Mouse (Mus musculus): Measurements from ENCODE around the gene Tmem232. TPM values are rescaled to one million over a fixed set of nuclear protein-coding genes. Genes with fewer than 3 reads are reported as not detected.

Gene Tmem232
- not detected in 2 replicates for polyA plus RNA-seq (2012; rRNA removed)

DNA sequence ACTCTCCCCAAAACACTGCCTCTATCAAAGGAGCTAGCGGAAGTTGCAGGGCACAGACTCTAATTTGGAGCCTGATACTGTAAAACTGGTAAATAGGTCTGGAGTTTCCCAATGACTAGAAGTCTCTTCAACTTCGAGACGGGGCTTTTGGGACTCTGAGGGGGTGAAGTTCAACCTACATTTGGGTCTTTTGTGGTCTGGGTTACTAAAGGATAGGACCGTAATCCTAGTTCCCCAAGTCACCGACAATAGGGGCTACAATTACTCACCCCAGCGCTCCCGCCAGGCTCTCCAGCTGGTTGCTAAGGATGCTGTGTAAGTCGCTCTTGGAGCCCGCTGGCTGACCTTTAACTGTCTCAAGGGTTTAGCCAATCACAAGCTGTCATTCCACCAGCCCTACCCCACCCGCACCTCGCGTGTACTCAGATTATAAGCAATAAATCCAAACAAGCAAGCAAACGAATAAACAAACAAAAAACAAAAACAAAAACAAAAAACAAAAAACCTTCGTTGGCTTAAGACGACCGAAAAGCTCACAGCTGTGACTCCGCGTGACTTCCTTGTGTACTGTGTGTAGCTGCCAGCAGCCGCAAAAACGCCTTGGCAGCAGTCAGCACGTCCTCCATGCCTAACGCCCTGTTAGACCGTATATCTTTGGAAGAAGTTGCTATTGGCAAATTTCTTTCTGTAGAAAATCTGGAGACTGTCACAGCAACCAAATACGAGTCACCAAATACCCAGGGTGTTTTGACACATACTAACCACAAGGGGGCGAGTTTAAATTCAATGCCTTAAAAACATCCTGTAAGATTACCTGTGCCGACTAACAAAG is at the start of gene Tmem232:
Gene Tmem232, minus strand, starts transcription at position 342 of the 832 bp plus-strand sequence.
- WGBS, result 17% methylated on average over 26 of the region's 26 CpGs
- Histone ChIP-seq H3K36me3 (ENCODE audit: control insufficient read depth, insufficient read depth, low read length) (no peaks in the 10 kb centered on the region), H3K27me3 (ENCODE audit: control insufficient read depth, insufficient read depth, low read length) (peaks cover 2% of the 10 kb centered on the region; the same call in 1 of the 2 replicates), H3K4me1 (ENCODE audit: control insufficient read depth, insufficient read depth, insufficient read length) (no peaks in the 10 kb centered on the region; the same call in 1 of the 2 replicates), H3K27ac (ENCODE audit: insufficient read depth, low read length) (no peak within 1 kb of the TSS), H3K4me3 (ENCODE audit: extremely low read depth, insufficient read depth, insufficient read length) (peak within 1 kb of the TSS; percentile 12; the same call in 1 of the 2 replicates)
- TF ChIP-seq CTCF (IDR thresholded peaks at IDR 0.05; ENCODE audit: extremely low read depth, insufficient read depth, insufficient read length, insufficient replicate concordance) (no peak), POLR2A (IDR thresholded peaks at IDR 0.05; ENCODE audit: low read depth, low read length) (no peak)
- DNase-seq (ENCODE audit: low read depth in 1 of 2, low spot score in 2 of 2), result no peak

DNA sequence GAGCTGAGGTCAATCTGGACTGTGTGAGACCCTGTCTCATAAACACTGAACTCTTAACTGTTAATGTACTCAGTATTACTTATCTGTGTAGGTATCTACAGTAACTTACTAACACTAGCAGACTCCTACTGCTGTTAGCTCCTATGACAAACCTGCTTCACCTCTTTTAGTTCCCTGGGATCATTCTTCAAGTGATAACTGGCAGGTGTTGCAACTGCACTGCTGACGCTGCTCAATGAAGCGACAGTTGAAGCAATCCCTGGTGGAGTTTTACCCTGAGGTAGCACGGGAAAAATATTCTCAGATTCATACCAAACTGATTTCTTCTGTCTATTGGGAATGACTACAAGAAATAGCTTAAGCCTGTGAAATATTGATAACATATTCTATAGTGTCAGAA is 46.3 kb upstream of the Tmem232 start:
- 92% methylated on average over 3 of the region's 3 CpGs for WGBS
- Histone ChIP-seq H3K36me3 (ENCODE audit: control insufficient read depth, insufficient read depth, low read length) (peaks cover 11% of the 10 kb centered on the region), H3K4me3 (ENCODE audit: extremely low read depth, insufficient read depth, insufficient read length) (no peak overlapping the region), H3K27ac (ENCODE audit: insufficient read depth, low read length) (no peak overlapping the region), H3K4me1 (ENCODE audit: control insufficient read depth, insufficient read depth, insufficient read length) (no peaks in the 10 kb centered on the region), H3K27me3 (ENCODE audit: control insufficient read depth, insufficient read depth, low read length) (no peaks in the 10 kb centered on the region)
- DNase-seq (ENCODE audit: low read depth in 1 of 2, low spot score in 2 of 2), result no peak
- TF ChIP-seq CTCF (IDR thresholded peaks at IDR 0.05; ENCODE audit: extremely low read depth, insufficient read depth, insufficient read length, insufficient replicate concordance) (no peak), POLR2A (IDR thresholded peaks at IDR 0.05; ENCODE audit: low read depth, low read length) (no peak)

DNA sequence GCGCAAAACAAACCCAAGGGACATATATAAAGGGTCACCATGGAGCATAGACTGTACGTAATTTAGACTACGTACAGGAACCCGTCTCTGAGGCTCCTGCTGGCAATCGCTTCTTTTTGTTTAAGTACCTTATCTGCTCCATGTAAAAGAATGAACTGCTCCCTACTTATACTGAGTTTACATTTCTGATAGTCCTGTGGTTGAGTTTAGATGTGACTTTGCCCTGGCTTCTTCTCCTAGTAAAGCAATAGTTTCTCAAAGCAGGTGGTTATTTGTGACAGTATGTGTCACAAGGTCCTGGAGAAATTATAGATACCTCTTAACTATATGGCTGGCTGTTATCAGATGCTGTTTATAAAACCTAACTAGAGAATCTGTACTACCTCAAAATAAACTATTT is 40.9 kb upstream of the Tmem232 start:
- WGBS, result 96% methylated on average over 5 of the region's 5 CpGs
- TF ChIP-seq POLR2A (IDR thresholded peaks at IDR 0.05; ENCODE audit: low read depth, low read length) (no peak), CTCF (IDR thresholded peaks at IDR 0.05; ENCODE audit: extremely low read depth, insufficient read depth, insufficient read length, insufficient replicate concordance) (no peak)
- H3K27me3 ChIP-seq (ENCODE audit: control insufficient read depth, insufficient read depth, low read length), result no peaks in the 10 kb centered on the region
- no peak for DNase-seq (ENCODE audit: low read depth in 1 of 2, low spot score in 2 of 2)
- no peak overlapping the region for H3K4me3 ChIP-seq (ENCODE audit: extremely low read depth, insufficient read depth, insufficient read length)
- no peak overlapping the region for H3K27ac ChIP-seq (ENCODE audit: insufficient read depth, low read length)
- H3K4me1 ChIP-seq (ENCODE audit: control insufficient read depth, insufficient read depth, insufficient read length), result no peaks in the 10 kb centered on the region
- H3K36me3 ChIP-seq (ENCODE audit: control insufficient read depth, insufficient read depth, low read length), result peaks cover 18% of the 10 kb centered on the region

DNA sequence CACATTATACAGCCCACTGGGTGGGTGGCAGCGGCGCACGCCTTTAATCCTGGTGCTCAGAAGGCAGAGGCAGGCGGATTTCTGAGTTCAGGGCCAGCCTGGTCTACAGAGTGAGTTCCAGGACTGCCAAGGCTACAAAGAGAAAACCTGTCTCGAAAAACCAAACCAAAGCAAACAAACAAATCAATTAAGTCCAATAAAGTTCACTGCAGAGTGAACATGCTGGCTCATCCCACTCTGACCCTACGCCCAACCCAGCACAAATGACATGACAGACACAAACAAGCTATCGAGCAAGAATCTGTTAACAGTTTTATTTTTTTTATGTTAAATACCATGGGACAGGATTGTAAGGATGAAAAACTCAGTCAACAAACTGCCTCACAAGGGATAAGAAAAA is 39.2 kb upstream of the Tmem232 start:
- 96% methylated on average over 7 of the region's 7 CpGs for WGBS
- DNase-seq (ENCODE audit: low read depth in 1 of 2, low spot score in 2 of 2), result no peak
- H3K4me3 ChIP-seq (ENCODE audit: extremely low read depth, insufficient read depth, insufficient read length), result no peak overlapping the region
- H3K36me3 ChIP-seq (ENCODE audit: control insufficient read depth, insufficient read depth, low read length), result peaks cover 18% of the 10 kb centered on the region
- no peak for TF ChIP-seq POLR2A (IDR thresholded peaks at IDR 0.05; ENCODE audit: low read depth, low read length)
- no peak for TF ChIP-seq CTCF (IDR thresholded peaks at IDR 0.05; ENCODE audit: extremely low read depth, insufficient read depth, insufficient read length, insufficient replicate concordance)
- H3K27me3 ChIP-seq (ENCODE audit: control insufficient read depth, insufficient read depth, low read length), result no peaks in the 10 kb centered on the region
- H3K27ac ChIP-seq (ENCODE audit: insufficient read depth, low read length), result no peak overlapping the region
- H3K4me1 ChIP-seq (ENCODE audit: control insufficient read depth, insufficient read depth, insufficient read length), result no peaks in the 10 kb centered on the region

DNA sequence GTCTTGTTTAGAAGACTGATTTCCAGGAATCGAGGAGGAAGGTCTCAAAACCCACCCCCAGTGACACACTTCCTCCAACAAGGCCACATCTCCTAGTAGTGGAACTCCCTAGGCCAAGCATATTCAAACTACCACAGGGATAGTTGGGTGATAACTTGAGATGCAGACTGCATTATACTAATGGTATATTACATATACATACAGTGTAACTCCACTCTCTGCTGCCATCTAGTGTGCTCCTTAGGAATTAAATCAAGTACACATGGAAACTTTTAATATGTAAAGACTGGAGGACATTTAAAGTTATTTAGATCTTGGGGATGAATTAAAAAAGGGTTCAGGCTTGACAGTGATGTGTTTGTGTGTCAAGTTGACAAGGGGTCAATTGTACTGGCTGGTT is 34.8 kb upstream of the Tmem232 start:
- H3K4me3 ChIP-seq (ENCODE audit: extremely low read depth, insufficient read depth, insufficient read length), result no peak overlapping the region
- no peaks in the 10 kb centered on the region for H3K27me3 ChIP-seq (ENCODE audit: control insufficient read depth, insufficient read depth, low read length)
- no peak for DNase-seq (ENCODE audit: low read depth in 1 of 2, low spot score in 2 of 2)
- no peak for TF ChIP-seq POLR2A (IDR thresholded peaks at IDR 0.05; ENCODE audit: low read depth, low read length)
- TF ChIP-seq CTCF (IDR thresholded peaks at IDR 0.05; ENCODE audit: extremely low read depth, insufficient read depth, insufficient read length, insufficient replicate concordance), result no peak
- H3K36me3 ChIP-seq (ENCODE audit: control insufficient read depth, insufficient read depth, low read length), result peaks cover 6% of the 10 kb centered on the region
- H3K4me1 ChIP-seq (ENCODE audit: control insufficient read depth, insufficient read depth, insufficient read length), result no peaks in the 10 kb centered on the region
- no peak overlapping the region for H3K27ac ChIP-seq (ENCODE audit: insufficient read depth, low read length)
- WGBS, result 67% methylated on average over 1 of the region's 1 CpGs

DNA sequence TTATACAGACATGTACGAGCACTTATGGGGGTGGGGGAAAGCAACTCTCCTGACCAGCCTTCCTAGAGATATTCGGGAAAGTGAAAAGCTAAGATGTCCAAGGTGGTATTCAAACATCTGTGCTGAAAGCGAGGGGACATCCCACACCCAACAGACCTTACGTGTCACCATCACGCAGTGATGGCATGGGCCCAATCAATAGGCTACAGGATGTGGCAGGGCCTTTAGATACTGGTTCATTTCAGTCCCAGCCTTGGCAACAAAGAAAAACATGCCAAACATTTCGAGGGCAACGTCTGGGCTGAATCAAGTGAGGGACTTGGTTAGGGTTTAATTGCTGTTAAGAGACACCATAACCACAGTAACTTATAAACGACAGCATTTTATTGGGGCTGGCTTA is 34.3 kb upstream of the Tmem232 start:
- TF ChIP-seq POLR2A (IDR thresholded peaks at IDR 0.05; ENCODE audit: low read depth, low read length), result no peak
- TF ChIP-seq CTCF (IDR thresholded peaks at IDR 0.05; ENCODE audit: extremely low read depth, insufficient read depth, insufficient read length, insufficient replicate concordance), result no peak
- 75% methylated on average over 8 of the region's 8 CpGs for WGBS
- H3K36me3 ChIP-seq (ENCODE audit: control insufficient read depth, insufficient read depth, low read length), result peaks cover 6% of the 10 kb centered on the region

DNA sequence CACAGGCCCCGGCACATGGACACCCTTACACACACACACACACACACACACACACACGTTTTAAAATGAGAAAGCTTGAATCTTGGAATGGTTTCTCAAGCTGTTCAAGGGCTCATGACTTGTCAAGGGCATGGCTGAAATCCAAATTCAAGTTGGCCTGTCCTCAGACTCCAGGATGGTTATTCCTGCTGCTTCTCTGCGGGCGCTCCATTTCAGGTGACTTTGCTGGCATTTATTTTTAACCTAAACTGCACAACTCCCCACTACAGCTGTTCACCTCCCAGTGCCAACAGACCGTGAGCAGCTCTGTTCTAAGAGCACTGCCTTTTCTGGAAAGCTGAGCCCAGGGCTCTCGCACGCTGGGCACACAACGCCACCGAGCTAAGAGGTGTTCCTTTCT is 31.3 kb upstream of the Tmem232 start:
- Histone ChIP-seq H3K4me3 (ENCODE audit: extremely low read depth, insufficient read depth, insufficient read length) (no peak overlapping the region), H3K36me3 (ENCODE audit: control insufficient read depth, insufficient read depth, low read length) (no peaks in the 10 kb centered on the region), H3K4me1 (ENCODE audit: control insufficient read depth, insufficient read depth, insufficient read length) (no peaks in the 10 kb centered on the region), H3K27ac (ENCODE audit: insufficient read depth, low read length) (no peak overlapping the region), H3K27me3 (ENCODE audit: control insufficient read depth, insufficient read depth, low read length) (no peaks in the 10 kb centered on the region)
- 86% methylated on average over 9 of the region's 9 CpGs for WGBS
- TF ChIP-seq POLR2A (IDR thresholded peaks at IDR 0.05; ENCODE audit: low read depth, low read length), result no peak
- TF ChIP-seq CTCF (IDR thresholded peaks at IDR 0.05; ENCODE audit: extremely low read depth, insufficient read depth, insufficient read length, insufficient replicate concordance), result no peak
- no peak for DNase-seq (ENCODE audit: low read depth in 1 of 2, low spot score in 2 of 2)

More for the DNA sequence above, 34.3 kb upstream of the Tmem232 start:
- H3K4me1 ChIP-seq (ENCODE audit: control insufficient read depth, insufficient read depth, insufficient read length), result no peaks in the 10 kb centered on the region
- no peaks in the 10 kb centered on the region for H3K27me3 ChIP-seq (ENCODE audit: control insufficient read depth, insufficient read depth, low read length)
- H3K27ac ChIP-seq (ENCODE audit: insufficient read depth, low read length), result no peak overlapping the region
- no peak for DNase-seq (ENCODE audit: low read depth in 1 of 2, low spot score in 2 of 2)
- no peak overlapping the region for H3K4me3 ChIP-seq (ENCODE audit: extremely low read depth, insufficient read depth, insufficient read length)
